Mouse (Mus musculus) adipocyte (in vitro differentiated cells): ENCODE measurements at regions not wholly inside any gene's neighbourhood (a gene's known extent, or its start where the extent isn't known, plus 50 kb on each side); places are given as distances from the start of the nearest gene placed in this dataset.
A peak's percentile ranks its signal among the peaks of the same experiment; 100 is the strongest.

Source experiments
- DNase-seq: peaks from one replicate; pipeline ENCODE4 v3.0.0-alpha.2; 2016; ENCODE audit warnings: low spot score

- DNase-seq, result peak; percentile 4
These were observed 87.7 kb downstream of the Stc2 start for GRCm38 (mm10) chr11:31282136-31282535.

- peak; percentile 92 for DNase-seq
These were observed 66.2 kb upstream of the Gm17332 start for GRCm38 (mm10) chr11:31248467-31248866.
